Mouse (Mus musculus): ENCODE data around the gene Olfr1427.
"Not testable (repeated sequence)": the region's sequence is repeated elsewhere in the genome, so short reads cannot be mapped to it uniquely, and the experiment has no call there.

Gene Olfr1427

DNA sequence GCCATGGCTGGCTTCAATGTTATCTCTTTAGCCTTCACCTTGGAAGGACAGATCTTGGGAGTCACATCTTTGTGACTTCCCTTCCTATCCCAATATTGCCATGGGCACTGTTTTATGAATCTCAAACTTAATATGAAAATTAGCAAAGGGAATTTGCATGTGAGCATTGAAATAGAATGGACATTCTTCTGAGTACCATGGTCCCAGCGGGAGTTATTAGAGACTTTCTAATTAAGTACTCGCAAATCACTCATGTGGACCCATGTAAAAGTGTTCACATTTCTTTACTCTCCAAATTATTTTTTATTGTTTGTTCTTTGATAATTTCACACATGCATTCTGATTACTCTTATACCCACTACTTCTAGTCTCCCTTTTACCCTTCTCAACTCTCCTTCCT lies at the start of gene Olfr1427:
Gene Olfr1427 (minus strand): TSS at position 101 of the 400 bp plus-strand sequence.
- DNase-seq: no peak

DNA sequence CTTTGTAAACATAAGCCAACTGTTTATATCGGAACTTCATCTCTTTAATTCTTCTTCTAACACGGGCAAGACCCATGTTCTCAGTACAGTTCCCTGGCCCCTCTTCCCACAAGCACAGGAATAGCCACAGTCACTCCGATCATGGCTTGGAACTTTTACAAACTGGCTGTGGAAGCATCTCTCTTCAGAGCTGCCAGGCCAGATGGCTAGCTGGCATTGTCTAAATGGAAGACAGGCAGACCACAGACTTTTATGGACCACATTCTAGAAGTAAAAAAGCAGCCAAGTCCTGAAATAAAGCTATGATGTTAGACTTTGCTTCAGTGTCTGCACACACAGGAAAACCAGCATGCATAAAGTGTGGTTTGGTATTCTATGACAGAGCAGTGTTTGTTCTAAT lies 42.3 kb upstream of the Olfr1427 start:
- no peak for DNase-seq

- no peak for DNase-seq
Observed at GRCm38 (mm10) chr19:12143356-12143755, 40.2 kb upstream of the Olfr1427 start.

GRCm38 (mm10) chr19:12134289-12134688 lies 31.2 kb upstream of the Olfr1427 start:
- peak in 1 of 2 experiments; percentile 10 for DNase-seq

DNA sequence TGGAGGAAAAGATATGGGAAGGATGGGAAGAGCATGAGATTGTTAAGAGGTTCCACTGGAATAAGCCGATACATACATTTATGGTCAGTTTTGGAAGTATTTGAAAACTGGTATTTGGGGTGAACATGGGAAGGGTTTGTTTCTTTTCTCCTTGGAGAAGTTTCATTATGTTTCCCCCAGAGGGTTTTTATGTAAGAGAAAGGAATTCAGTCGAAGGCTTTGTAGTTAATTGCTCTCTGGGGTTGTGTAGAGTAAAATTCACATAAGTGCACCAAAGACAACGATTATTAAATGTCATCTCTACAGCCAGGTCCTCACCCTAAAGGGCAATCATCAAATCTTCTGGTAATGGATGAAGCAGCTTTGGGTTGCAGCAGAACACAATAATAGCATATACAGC lies 20.0 kb upstream of the Olfr1427 start, which contains the start of gene Olfr76:
Gene Olfr76 (minus strand): TSS at position 101 of the 400 bp plus-strand sequence.
- no peak for DNase-seq

DNA sequence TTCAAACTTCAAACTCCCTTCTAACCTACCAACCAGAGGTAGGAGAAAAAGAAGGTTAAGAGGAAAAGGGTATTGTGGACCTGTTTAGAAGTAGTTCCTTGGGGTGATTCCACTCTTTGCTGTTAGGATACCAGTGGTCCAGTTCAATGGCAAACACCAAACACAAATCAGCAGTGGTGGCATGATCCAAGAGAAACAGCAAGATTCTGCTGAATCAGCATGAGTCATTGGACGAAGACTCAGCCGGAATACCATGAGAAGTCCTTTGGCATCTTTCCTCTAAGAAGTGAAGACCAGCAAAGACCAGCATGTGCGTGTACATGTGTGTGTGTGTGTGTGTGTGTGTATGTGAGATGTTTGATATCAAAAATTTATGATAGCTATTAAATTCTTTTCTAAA lies 13.3 kb upstream of the Olfr1427 start:
- no peak for DNase-seq

DNA sequence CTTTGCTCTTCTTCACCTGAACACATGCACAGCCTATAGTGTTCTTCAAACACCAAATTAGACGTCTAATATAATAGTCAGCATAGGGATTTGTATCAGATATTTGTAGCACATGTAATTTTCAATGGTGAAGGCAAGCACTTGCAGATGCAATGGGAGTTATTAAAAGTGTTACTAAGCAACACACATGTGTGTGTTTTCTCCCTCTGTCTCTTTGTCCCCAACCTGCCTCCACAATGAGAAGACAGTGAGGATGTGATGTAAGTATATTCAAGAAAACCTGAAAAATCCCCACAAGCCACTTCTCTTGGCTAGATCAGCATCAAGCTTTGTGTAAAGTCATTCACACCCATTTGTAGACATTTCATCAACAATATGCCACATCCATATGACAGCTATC lies 12.7 kb upstream of the Olfr1427 start, which contains the start of gene Olfr1428:
Gene Olfr1428 (minus strand): TSS at position 101 of the 400 bp plus-strand sequence.
- DNase-seq: no peak

DNA sequence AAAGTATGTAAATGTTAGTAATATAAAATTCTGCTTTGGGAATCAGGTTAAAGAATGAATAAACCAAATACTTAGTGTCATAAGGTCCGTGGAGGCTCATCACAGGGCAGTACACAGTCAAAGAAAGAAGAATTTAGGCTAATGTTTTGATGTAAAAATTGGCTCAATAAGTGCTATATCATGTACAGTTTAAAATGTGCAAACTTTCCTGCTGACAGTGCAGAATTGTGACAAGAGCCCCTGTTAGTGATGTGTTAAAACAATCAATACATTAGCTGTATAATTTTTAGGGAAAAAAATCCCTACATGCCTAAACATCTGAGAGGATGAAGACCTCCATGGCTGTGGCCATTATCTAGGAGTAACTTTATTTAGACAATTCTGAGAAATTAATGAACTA lies 10.7 kb upstream of the Olfr1427 start:
- DNase-seq: no peak

- DNase-seq: no peak
Observed at GRCm38 (mm10) chr19:12104541-12104940, 1.4 kb upstream of the Olfr1427 start.

- no peak for DNase-seq
Observed at GRCm38 (mm10) chr19:12091913-12092312, 11.2 kb downstream of the Olfr1427 start, which contains the start of gene Olfr1426. Gene Olfr1426, minus strand, starts transcription at chr19:12092013.

DNA sequence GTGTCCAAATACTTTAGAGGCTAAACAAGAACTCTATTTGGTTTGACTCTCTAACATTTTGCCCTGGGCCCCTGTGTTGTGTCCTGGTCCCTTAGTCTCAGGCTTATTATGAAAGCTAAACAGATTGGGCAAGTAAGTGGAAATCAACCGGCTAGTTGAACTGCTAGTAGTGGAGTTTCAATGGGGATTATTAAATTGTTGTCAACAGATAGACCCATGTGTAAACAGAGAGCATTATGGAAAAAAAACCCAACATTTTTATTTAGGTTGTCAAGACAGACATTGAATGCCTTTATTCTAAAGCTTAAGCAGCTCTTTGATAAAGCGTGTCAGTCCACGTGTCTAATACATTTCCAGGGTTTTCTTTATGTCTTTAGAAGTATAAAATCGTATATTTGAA lies 25.5 kb downstream of the Olfr1427 start, which contains the start of gene Olfr1425:
Gene Olfr1425 (minus strand): TSS at position 101 of the 400 bp plus-strand sequence.
- DNase-seq: not testable (repeated sequence)

GRCm38 (mm10) chr19:12069546-12069945 lies 33.6 kb downstream of the Olfr1427 start:
- not testable (repeated sequence) for DNase-seq

DNA sequence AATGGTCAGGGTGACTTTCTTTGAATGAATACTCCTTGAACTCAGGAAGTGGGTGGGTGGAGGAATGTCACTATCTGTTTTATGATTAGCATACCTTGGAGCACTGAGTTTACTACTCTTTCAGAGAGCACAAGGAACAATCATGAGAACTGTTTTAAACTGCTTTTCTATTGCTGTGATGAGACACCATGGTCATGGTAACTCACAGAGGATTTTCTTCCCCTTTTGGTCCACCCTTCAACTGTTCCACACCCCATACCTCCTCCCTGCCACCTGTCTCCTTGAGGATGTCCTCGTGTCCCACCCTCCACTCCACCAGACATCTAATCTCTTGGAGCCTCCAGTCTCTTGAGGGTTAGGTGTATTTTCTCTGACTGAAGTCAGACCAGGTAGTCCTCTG lies 35.3 kb downstream of the Olfr1427 start:
- DNase-seq: not testable (repeated sequence)

GRCm38 (mm10) chr19:12062582-12062981 lies 40.6 kb downstream of the Olfr1427 start, which contains the start of gene Olfr1424:
Gene Olfr1424, minus strand, starts transcription at chr19:12062682.
- DNase-seq: not testable (repeated sequence)

Measured in lung, adult 18-20 months (tissue).